Mouse (Mus musculus) liver, embryonic 14.5 days (tissue): ENCODE measurements around the gene Chuk. TPM values are rescaled to one million over a fixed set of nuclear protein-coding genes. Genes with fewer than 3 reads are reported as not detected.
A peak's percentile ranks its signal among the peaks of the same experiment; 100 is the strongest.

Experiments used
- ATAC-seq: fragments of 200-750 bp; cut with Nextera tagmentation; 2 replicates; pipeline ENCODE4 v1.8.0; 2017; ENCODE audit warnings: moderate number of reproducible peaks, mild to moderate bottlenecking, moderate library complexity; ENCODE audit not compliant: insufficient read depth
- DNase-seq, 3 experiments: peaks; one replicate each; pipeline ENCODE4 v3.0.0-alpha.2; 2012 to 2013; ENCODE audit warnings: low read depth in 3 of 3, low spot score in 3 of 3
- H3K27ac ChIP-seq: fragments of 300-500 bp; sonication (generic); 2 replicates; pipeline ENCODE4 v1.5.1; 2014; ENCODE audit warnings: moderate library complexity, mild to moderate bottlenecking, control low read depth, inconsistent platforms
- H3K27me3 ChIP-seq: fragments of 300-500 bp; sonication (generic); 2 replicates; pipeline ENCODE4 v1.6.1; 2014; ENCODE audit warnings: mild to moderate bottlenecking, low read length, moderate library complexity; ENCODE audit not compliant: control insufficient read depth, insufficient read depth
- H3K36me3 ChIP-seq: fragments of 300-500 bp; sonication (generic); replicated peaks from 2 replicates; pipeline ENCODE4 v1.6.1; 2014; ENCODE audit warnings: low read depth; ENCODE audit not compliant: control insufficient read depth, insufficient read depth
- H3K4me1 ChIP-seq, 2 experiments: fragments of 200-500 bp in 1 of 2; fragments of 300-500 bp in 1 of 2; sonication (generic) in 1 of 2; replicated peaks; 2 replicates each; pipeline ENCODE4 v1.6.1; 2012 to 2014; ENCODE audit warnings: antibody characterized with exemption in 1 of 2, inconsistent platforms in 1 of 2, low read length in 1 of 2; ENCODE audit not compliant: control insufficient read depth in 2 of 2, insufficient read depth in 2 of 2
- H3K4me2 ChIP-seq: fragments of 300-500 bp; sonication (generic); 2 replicates; pipeline ENCODE4 v1.6.1; 2014; ENCODE audit warnings: low read depth, mild to moderate bottlenecking, control low read depth, moderate library complexity
- H3K4me3 ChIP-seq, 2 experiments: fragments of 200-500 bp in 1 of 2; fragments of 300-500 bp in 1 of 2; sonication (generic) in 1 of 2; 2 replicates each; pipeline ENCODE4 v1.5.1; 2012 to 2014; ENCODE audit warnings: low read depth in 2 of 2, low read length in 2 of 2, mild to moderate bottlenecking in 2 of 2, control low read depth in 1 of 2, inconsistent platforms in 1 of 2, moderate library complexity in 1 of 2; ENCODE audit not compliant: insufficient read depth in 1 of 2
- H3K9ac ChIP-seq: fragments of 300-500 bp; sonication (generic); replicated peaks from 2 replicates; pipeline ENCODE4 v1.6.1; 2014; ENCODE audit warnings: mild to moderate bottlenecking, control low read depth, moderate library complexity
- H3K9me3 ChIP-seq: fragments of 300-500 bp; sonication (generic); 2 replicates; pipeline ENCODE4 v1.6.1; 2016; ENCODE audit warnings: low read length, mixed read lengths; ENCODE audit not compliant: control insufficient read depth
- CTCF ChIP-seq: IDR thresholded peaks from 2 replicates; pipeline ENCODE4 v1.5.1; 2016; ENCODE audit warnings: antibody characterized with exemption, low read depth, control low read depth
- EP300 ChIP-seq: IDR thresholded peaks from 2 replicates; pipeline ENCODE4 v1.6.1; 2016; ENCODE audit warnings: antibody characterized with exemption, low read depth
- WGBS: fragments of 180-500 bp; shearing (Covaris S2); extraction: QIAGEN DNeasy Blood & Tissue Kit; methylation state at CpG from one replicate; pipeline ENCODE4 v1.1.7; 2014; ENCODE audit not compliant: insufficient replicate concordance; 5-methylcytosine and 5-hydroxymethylcytosine counted together
- polyA plus RNA-seq, 2 experiments: library from polyadenylated mRNA; depleted of rRNA in 1 of 2; stranded (reverse) in 1 of 2; unstranded in 1 of 2; fragments of >200 nt; fragmentation: Nextera tagmentation in 1 of 2; extraction: Ambion mirVana in 1 of 2; gene quantifications; 2 replicates each; pipeline versions ENCODE4 v1.2.1 to v1.2.3; 2012 to 2014

Gene Chuk
- polyA plus RNA-seq, 2 experiments, result 20.7 to 21.0 TPM

DNA sequence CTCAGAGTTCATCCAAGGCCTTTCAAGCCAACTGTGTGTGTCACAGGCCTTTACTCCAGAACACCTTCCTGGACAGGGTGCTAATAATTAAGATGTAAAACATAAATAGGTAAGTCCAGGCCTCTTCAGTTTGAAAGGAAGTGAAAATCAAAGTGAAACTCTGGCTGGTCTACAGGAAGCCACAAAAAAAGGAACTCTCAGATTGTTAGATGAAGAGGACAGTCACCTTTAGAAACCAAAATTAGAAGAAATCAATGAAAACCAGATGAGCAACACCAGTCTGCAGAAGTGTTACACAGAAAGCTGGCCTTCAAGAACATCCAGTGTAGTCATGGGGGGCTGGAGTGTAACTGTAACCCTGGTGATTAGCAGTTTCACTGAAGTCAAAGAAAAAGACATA is 10.5 kb upstream of the Chuk start:
- Histone ChIP-seq H3K36me3 (peaks cover 54% of the 10 kb centered on the region), H3K4me3 (no peak overlapping the region), H3K4me1 (no peaks in the 10 kb centered on the region), H3K4me2 (no peak overlapping the region), H3K9ac (no peak overlapping the region), H3K9me3 (no peaks in the 10 kb centered on the region), H3K27me3 (no peaks in the 10 kb centered on the region), H3K27ac (no peak overlapping the region)
- no peak for DNase-seq
- ATAC-seq, result no peak
- TF ChIP-seq EP300, result no peak
- TF ChIP-seq CTCF, result no peak

DNA sequence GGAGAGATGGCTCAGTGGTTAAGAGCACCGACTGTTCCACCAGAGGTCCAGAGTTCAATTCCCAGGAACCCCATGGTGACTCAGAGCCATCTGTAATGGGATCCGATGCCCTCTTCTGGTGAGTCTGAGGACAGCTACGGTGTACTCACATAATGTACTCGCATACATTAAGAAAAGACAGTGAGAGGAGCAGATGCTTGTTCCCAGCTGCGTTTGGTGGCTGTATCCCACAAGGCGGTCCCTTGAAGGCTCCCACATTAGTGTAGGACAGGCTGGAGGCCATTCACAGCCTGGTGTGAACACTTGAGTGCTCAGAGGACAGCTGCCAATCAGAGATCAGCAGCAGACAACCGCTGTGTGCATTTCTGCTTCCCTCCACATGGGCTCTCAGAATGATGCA is 4.4 kb upstream of the Chuk start:
- Histone ChIP-seq H3K4me2 (no peak overlapping the region), H3K27ac (no peak overlapping the region), H3K9ac (no peak overlapping the region), H3K27me3 (no peaks in the 10 kb centered on the region), H3K9me3 (no peaks in the 10 kb centered on the region), H3K4me1 (peaks cover 0 to 6% of the 10 kb centered on the region in 2 experiments; a peak in 2 of 4 replicates), H3K36me3 (peaks cover 36% of the 10 kb centered on the region), H3K4me3 (no peak overlapping the region)
- ATAC-seq, result no peak
- TF ChIP-seq EP300, result no peak
- peak; percentile 52 for TF ChIP-seq CTCF
- WGBS, result 58% methylated on average over 7 of the region's 7 CpGs
- no peak for DNase-seq

DNA sequence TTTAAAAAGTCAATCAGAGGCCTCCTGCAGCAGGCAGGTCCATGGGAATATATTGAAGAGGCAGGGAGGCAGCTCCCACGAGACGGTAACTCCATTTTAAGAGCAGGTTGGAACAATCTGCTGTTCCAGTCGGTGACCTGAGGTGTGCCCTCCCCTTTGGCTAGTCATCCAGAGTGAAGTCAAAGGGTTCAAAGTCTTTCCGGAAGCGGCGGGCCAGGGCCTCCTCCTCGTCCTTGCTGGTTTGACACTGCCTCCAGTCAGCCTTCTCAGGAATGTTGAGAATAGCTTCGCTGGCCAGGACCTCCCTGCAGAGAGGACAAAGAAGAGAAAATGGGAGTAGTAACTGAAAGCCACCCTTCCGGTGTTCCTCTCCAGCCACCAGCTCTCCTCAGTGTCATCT is 3.1 kb upstream of the Chuk start:
- H3K4me3 ChIP-seq, result no peak overlapping the region
- no peak overlapping the region for H3K9ac ChIP-seq
- 71% methylated on average over 9 of the region's 9 CpGs for WGBS
- no peak overlapping the region for H3K27ac ChIP-seq
- H3K36me3 ChIP-seq, result peaks cover 35% of the 10 kb centered on the region
- H3K27me3 ChIP-seq, result no peaks in the 10 kb centered on the region
- no peaks in the 10 kb centered on the region for H3K9me3 ChIP-seq
- H3K4me1 ChIP-seq, result peaks cover 6 to 12% of the 10 kb centered on the region in 2 experiments; a peak in 3 of 4 replicates
- no peak for TF ChIP-seq EP300
- TF ChIP-seq CTCF, result no peak
- no peak for DNase-seq
- ATAC-seq, result no peak
- no peak overlapping the region for H3K4me2 ChIP-seq

DNA sequence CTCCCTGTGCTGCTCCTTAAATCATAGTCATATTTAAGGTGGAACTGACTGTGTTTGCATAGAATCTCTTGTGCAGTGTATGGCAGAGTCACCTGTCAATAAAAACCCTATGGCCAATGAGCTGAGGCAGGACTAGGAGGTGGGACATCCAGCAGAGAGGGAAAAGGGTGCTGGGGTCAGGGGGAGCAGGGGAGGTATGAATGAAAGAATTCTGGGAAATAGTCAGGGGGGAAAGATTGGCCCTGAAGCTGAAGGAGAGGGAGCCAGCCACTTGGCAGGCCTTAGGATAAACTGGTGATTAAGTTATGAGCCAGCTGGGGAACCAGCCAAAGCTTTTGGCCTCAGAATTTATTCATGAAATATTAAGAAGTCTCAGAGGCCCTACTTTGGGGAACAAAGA is 1.7 kb upstream of the Chuk start:
- peaks cover 26% of the 10 kb centered on the region for H3K36me3 ChIP-seq
- H3K4me3 ChIP-seq, result no peak overlapping the region
- H3K27ac ChIP-seq, result no peak overlapping the region
- peaks cover 6 to 17% of the 10 kb centered on the region in 2 experiments; a peak in 3 of 4 replicates for H3K4me1 ChIP-seq
- H3K9ac ChIP-seq, result no peak overlapping the region
- TF ChIP-seq CTCF, result no peak
- TF ChIP-seq EP300, result no peak
- H3K27me3 ChIP-seq, result no peaks in the 10 kb centered on the region
- DNase-seq (no peak), ATAC-seq (no peak)
- no peak overlapping the region for H3K4me2 ChIP-seq
- no peaks in the 10 kb centered on the region for H3K9me3 ChIP-seq

DNA sequence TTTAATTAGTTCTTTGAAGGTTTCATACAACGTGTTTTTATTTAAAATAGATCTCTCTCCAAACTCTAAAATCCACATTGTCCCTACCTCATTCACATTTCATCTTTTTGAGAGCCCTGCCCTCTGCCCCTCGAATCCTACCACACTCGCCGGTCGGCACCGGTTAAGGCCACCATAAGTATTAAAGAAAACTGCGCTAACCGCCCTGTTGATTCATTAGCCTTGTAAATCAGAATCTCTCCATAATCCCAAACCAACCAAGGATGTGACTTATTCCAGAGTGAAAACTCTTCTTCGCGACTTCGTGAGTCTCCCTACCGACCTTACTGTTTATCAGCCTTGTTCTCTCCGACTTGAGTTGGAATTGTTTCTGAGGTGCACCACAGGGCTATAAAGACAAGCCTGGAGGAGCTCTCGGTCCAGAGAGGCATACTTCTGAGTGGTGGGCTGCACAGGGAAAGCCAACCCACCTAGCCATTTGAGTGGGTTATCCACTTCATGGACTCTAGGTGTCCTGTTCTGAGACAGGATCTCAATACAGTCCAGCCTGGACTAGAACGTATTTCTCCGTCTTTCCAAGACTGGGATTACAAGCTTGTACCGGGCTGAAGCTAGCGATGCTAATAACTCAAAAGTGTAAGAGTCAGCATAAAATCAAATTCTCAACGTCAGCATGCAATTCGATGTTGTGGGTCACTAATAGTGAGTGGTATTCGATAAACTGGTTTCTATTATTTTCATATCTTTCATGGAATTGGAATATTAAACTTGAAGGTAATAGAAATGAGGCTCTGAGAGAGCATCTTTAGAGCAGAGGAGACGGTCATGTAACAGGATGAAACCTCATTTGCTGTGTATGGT is 611 bp upstream of the Chuk start:
- ATAC-seq, result peak; percentile 40

More for the DNA sequence above, 611 bp upstream of the Chuk start:
- Histone ChIP-seq H3K4me2 (peak overlapping the region; percentile 97), H3K9me3 (no peaks in the 10 kb centered on the region), H3K36me3 (peaks cover 16% of the 10 kb centered on the region), H3K27me3 (no peaks in the 10 kb centered on the region), H3K4me3 (peak overlapping the region; percentile 91 to 100), H3K4me1 (peaks cover 6 to 17% of the 10 kb centered on the region in 2 experiments; a peak in 3 of 4 replicates), H3K27ac (peak overlapping the region; percentile 25), H3K9ac (peak overlapping the region; percentile 93)
- no peak for TF ChIP-seq CTCF
- no peak for TF ChIP-seq EP300
- no peak for DNase-seq
- 30% methylated on average over 22 of the region's 22 CpGs for WGBS
